Mouse (Mus musculus) ES-Bruce4 (cell line): Measurements from ENCODE around the gene Arl13b.

Experiments
- CTCF ChIP-seq: IDR thresholded peaks from one replicate; pipeline ENCODE4 v1.8.1; 2011; ENCODE audit warnings: low read depth, low read length
- EP300 ChIP-seq: IDR thresholded peaks from 2 replicates; pipeline ENCODE4 v1.6.1; 2011; ENCODE audit warnings: low read depth, low read length; ENCODE audit not compliant: insufficient read depth
- POLR2A ChIP-seq: IDR thresholded peaks from one replicate; pipeline ENCODE4 v1.8.1; 2011; ENCODE audit warnings: low read length; ENCODE audit not compliant: insufficient read depth

- no peak for TF ChIP-seq POLR2A
- no peak for TF ChIP-seq CTCF
- TF ChIP-seq EP300, result no peak
Measured at GRCm38 (mm10) chr16:62799426-62799825, 47.4 kb downstream of the Arl13b start.
